Mouse (Mus musculus) cortical plate, adult 2 months (tissue): ENCODE measurements around the gene Ago3. TPM values are rescaled to one million over a fixed set of nuclear protein-coding genes. Genes with fewer than 3 reads are reported as not detected.

Experiments used
- H3K27ac ChIP-seq: fragments of 200-500 bp; 2 replicates; pipeline ENCODE4 v1.5.1; 2012; ENCODE audit warnings: low read length, control low read depth, inconsistent platforms; ENCODE audit not compliant: insufficient read depth
- H3K4me1 ChIP-seq: fragments of 200-500 bp; 2 replicates; pipeline ENCODE4 v1.6.1; 2011; ENCODE audit warnings: low read length; ENCODE audit not compliant: control insufficient read depth, insufficient read depth
- H3K4me3 ChIP-seq: fragments of 200-500 bp; 2 replicates; pipeline ENCODE4 v1.5.1; 2011; ENCODE audit warnings: mild to moderate bottlenecking, low read length, control low read depth; ENCODE audit not compliant: insufficient read depth
- CTCF ChIP-seq: fragments of 200-500 bp; IDR thresholded peaks from 2 replicates; pipeline ENCODE4 v1.5.1; 2011; ENCODE audit warnings: mild to moderate bottlenecking, control low read depth, low read length; ENCODE audit not compliant: insufficient read depth; ENCODE audit errors: extremely low read depth
- POLR2A ChIP-seq: fragments of 200-500 bp; IDR thresholded peaks from 2 replicates; pipeline ENCODE4 v1.6.1; 2011; ENCODE audit warnings: mild to moderate bottlenecking, low read length, control low read depth; ENCODE audit not compliant: insufficient read depth; ENCODE audit errors: extremely low read depth
- polyA plus RNA-seq: library from polyadenylated mRNA; depleted of rRNA; stranded (reverse); fragments of >200 nt; gene quantifications from 2 replicates; pipeline ENCODE4 v1.2.3, GENCODE M21; 2012

Gene Ago3
- polyA plus RNA-seq, 1 experiment = 11.3 TPM

DNA sequence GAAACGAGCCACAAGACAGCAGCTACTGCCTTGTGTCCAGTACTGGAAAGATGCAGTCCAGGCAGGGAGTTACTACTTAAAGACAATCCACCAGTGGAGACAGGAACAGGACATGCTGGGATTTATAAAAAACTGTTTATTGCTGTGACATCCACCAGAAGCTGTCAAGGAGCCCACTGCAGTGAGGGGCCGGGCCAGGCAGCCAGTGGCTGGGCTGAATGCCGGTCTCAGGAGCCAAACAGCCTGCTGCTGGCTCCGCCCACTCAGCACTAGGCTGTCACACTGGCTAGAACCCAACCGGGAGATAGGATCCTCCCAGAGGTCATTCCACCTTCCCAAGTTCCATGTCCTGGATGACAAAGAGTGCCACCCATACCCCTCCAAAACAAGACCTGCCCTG, 113.4 kb downstream of the Ago3 start:
- H3K4me3 ChIP-seq = no peak overlapping the region
- TF ChIP-seq CTCF (no peak), POLR2A (no peak)
- no peaks in the 10 kb centered on the region; the same call in 1 of the 2 replicates for H3K4me1 ChIP-seq
- no peak overlapping the region for H3K27ac ChIP-seq

DNA sequence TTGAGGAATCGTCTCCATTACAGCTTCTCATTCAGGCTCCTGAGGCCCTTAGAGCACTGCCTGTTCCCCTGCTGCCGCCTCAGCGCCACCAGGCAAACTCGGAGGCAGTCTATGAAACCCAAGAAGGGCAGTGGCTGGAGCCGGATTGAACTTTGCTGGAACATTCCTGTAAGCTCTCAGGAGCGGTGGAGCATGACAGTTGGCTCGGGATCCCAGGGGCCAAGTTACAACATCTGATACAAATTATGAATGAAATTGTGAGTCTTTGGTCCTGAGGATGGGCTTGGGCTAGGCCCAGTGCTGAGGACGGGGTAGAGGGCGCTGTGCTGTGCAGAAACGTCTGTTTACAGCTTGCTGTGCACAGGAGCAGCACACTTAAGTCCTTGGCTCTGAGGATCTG, 115.0 kb downstream of the Ago3 start:
- TF ChIP-seq CTCF = no peak
- no peak for TF ChIP-seq POLR2A
- H3K4me1 ChIP-seq = no peaks in the 10 kb centered on the region
- H3K27ac ChIP-seq = no peak overlapping the region
- no peak overlapping the region for H3K4me3 ChIP-seq

GRCm38 (mm10) chr4:126313202-126313601, 116.2 kb downstream of the Ago3 start:
- Histone ChIP-seq H3K27ac (no peak overlapping the region), H3K4me1 (no peaks in the 10 kb centered on the region), H3K4me3 (no peak overlapping the region)
- TF ChIP-seq POLR2A (no peak), CTCF (no peak)

GRCm38 (mm10) chr4:126311566-126312200, 117.7 kb downstream of the Ago3 start:
- H3K4me3 ChIP-seq = no peak overlapping the region
- no peaks in the 10 kb centered on the region for H3K4me1 ChIP-seq
- no peak overlapping the region for H3K27ac ChIP-seq
- TF ChIP-seq CTCF = no peak

- no peaks in the 10 kb centered on the region for H3K4me1 ChIP-seq
- no peak for TF ChIP-seq POLR2A
- no peak for TF ChIP-seq CTCF
- no peak overlapping the region for H3K4me3 ChIP-seq
- no peak overlapping the region for H3K27ac ChIP-seq
Measured at GRCm38 (mm10) chr4:126310344-126310743, 119.0 kb downstream of the Ago3 start.

- no peaks in the 10 kb centered on the region for H3K4me1 ChIP-seq
- H3K27ac ChIP-seq = no peak overlapping the region
- TF ChIP-seq POLR2A (no peak), CTCF (peak; percentile 83)
- H3K4me3 ChIP-seq = no peak overlapping the region
Measured at GRCm38 (mm10) chr4:126309922-126310309, 119.4 kb downstream of the Ago3 start.

- H3K4me3 ChIP-seq = no peak overlapping the region
- no peak for TF ChIP-seq CTCF
- TF ChIP-seq POLR2A = no peak
- no peaks in the 10 kb centered on the region for H3K4me1 ChIP-seq
- H3K27ac ChIP-seq = no peak overlapping the region
Measured at GRCm38 (mm10) chr4:126309211-126309921, 120.0 kb downstream of the Ago3 start.

DNA sequence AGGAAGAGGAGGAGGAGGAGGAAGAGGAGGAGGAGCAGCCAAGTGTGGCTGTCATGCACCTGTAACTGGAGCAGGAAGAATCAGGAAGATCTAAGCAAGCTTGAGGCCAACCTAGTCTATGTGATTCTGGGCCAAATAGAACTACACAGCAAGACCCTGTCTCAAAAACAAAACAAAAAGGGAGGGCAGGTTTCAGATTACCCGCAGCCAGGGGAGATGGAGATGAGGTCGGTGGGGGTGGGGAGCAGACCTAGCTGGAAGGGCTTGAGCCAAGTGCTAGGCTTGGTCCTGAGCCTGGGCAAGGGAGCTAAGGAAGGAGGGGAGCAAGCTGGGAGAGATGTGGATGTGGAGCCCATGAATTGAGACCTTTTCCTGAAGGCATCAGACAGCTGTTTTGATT, 122.5 kb downstream of the Ago3 start:
- TF ChIP-seq POLR2A = no peak
- H3K4me1 ChIP-seq = no peaks in the 10 kb centered on the region
- no peak overlapping the region for H3K4me3 ChIP-seq
- no peak overlapping the region for H3K27ac ChIP-seq

DNA sequence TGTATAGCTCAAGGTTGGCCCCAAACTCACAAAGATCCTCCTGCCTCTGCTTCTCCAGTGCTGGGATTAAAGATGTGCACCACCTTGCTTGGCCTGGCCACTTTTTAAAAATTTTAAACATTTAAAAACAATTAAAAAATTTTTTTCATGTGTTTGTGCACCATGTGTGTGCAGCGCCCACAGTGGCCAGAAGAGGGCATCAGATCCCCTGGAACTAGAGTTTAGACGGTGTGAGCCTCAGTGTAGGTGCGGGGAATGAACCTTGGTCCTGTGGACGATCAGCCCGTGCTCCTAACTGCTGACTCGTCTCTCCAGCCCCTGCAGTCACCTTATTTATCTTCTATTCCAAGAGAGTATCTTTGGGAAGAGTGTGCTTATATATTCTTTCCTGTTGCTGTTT, 123.3 kb downstream of the Ago3 start:
- Histone ChIP-seq H3K4me3 (no peak overlapping the region), H3K4me1 (no peaks in the 10 kb centered on the region), H3K27ac (no peak overlapping the region)
- TF ChIP-seq POLR2A (no peak), CTCF (no peak)

DNA sequence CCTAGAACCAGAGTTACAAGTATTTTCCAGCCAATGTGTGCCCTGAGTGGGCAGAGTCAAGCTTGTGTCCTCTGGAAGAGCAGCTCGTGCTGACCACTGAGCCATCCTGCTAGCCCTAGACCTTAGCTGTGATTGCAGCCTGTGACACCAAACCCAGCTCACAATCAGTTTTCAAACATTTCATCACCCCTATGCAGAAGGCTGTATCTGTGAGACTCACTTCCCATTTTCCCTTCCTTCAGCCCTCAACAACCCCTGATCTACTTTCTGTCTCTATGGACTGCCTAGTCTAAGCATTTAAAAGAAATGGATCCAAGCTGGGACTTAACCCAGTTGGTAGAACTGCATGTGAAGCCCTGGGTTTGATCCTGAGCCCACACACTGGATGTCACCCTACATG, 123.9 kb downstream of the Ago3 start:
- no peak for TF ChIP-seq POLR2A
- Histone ChIP-seq H3K27ac (no peak overlapping the region), H3K4me3 (no peak overlapping the region), H3K4me1 (no peaks in the 10 kb centered on the region)

DNA sequence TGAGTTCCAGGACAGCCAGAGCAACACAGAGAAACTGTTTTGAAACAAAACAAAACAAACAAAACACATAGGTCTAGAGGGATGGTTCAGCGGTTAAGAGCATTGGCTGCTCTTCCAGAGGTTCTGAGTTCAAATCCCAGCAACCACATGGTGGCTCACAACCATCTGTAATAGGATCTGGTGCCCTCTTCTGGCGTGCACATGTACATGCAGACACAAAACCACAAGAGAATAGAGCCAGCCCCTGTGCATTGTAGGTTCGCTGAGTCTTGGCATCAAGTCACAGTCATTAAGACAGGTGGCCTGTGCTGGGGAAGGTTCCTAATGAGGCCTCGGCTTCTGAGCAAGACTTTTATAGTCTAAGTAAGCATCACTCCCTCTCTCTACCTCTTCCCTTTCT, 125.5 kb downstream of the Ago3 start:
- no peak overlapping the region for H3K27ac ChIP-seq
- TF ChIP-seq POLR2A (no peak), CTCF (peak; percentile 22; the same call in 1 of the 2 replicates)
- H3K4me3 ChIP-seq = no peak overlapping the region

More for the DNA sequence above, 125.5 kb downstream of the Ago3 start:
- H3K4me1 ChIP-seq = no peaks in the 10 kb centered on the region
